Mouse (Mus musculus) adipocyte (in vitro differentiated cells): Measurements from ENCODE around the gene Acacb.
A peak's percentile ranks its signal among the peaks of the same experiment; 100 is the strongest.

ENCODE experiments used
- DNase-seq: peaks from one replicate; pipeline ENCODE4 v3.0.0-alpha.2; 2016; ENCODE audit warnings: low spot score

Gene Acacb

GRCm38 (mm10) chr5:114135516-114135915 lies 10.8 kb upstream of the Acacb start:
- no peak for DNase-seq

- DNase-seq, result no peak
These were observed 8.7 kb upstream of the Acacb start for GRCm38 (mm10) chr5:114137481-114138276.

DNA sequence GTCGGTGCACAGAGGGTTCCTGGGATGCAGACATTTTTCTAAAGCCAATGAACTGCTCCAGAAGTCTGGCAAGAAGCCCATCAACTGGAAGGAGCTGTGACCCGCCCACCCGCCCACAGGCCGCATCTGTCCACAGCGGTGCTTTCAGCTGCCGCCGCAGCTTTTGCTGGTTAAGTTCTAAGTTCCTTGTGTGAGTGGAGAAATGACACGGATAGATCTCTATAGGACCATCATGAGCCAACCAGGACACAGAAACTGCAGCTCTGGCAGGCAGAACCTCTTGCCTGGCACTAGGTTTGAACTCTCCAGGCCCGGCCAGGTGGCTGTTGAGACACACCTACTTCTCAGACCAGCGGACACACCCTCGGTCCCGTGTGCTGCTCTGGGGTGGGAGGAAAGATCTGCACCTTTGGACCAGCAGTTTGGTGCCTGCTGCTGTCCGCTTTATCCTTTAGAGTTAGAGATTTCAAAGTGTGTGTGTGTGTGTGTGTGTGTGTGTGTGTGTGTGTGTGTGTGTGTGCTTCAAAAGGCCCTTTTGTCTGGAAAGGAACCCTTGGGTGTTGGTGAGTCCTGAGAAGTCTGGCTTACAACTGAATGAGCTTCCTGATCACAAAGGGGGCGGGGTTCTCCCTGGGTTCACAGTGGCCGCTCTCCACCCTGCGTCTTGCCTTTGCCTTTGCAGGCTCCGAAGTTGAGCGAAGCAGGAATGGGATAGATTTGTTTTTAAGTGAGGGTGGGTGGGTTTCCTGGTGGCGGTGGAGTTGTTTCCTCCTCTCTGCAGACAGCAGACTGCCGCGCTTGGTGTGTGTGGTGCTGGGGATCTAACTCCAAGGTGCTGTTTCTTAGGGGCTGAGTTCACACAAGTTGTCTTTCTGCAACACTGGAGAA lies 7.8 kb upstream of the Acacb start:
- no peak for DNase-seq

DNA sequence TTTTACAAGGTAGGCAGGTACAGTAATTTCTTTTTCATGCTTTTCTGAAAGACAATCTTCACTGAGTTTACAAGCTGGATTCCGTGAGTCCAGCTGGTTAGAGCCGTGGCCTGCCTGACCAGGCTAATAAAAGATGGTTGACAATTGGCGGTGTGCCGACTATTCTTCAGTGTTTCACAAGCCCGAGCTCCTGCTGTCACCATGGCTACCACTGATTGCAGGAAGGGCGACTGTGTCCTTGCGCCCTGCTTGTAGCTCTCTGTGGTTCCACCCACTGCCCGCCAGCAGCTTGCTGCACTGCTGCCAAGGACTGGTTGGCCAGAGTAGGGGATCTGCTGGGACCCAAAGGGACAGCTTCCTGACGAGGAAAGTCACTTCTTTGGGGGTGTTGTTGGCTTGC lies 7.2 kb upstream of the Acacb start:
- peak; percentile 68 for DNase-seq

DNA sequence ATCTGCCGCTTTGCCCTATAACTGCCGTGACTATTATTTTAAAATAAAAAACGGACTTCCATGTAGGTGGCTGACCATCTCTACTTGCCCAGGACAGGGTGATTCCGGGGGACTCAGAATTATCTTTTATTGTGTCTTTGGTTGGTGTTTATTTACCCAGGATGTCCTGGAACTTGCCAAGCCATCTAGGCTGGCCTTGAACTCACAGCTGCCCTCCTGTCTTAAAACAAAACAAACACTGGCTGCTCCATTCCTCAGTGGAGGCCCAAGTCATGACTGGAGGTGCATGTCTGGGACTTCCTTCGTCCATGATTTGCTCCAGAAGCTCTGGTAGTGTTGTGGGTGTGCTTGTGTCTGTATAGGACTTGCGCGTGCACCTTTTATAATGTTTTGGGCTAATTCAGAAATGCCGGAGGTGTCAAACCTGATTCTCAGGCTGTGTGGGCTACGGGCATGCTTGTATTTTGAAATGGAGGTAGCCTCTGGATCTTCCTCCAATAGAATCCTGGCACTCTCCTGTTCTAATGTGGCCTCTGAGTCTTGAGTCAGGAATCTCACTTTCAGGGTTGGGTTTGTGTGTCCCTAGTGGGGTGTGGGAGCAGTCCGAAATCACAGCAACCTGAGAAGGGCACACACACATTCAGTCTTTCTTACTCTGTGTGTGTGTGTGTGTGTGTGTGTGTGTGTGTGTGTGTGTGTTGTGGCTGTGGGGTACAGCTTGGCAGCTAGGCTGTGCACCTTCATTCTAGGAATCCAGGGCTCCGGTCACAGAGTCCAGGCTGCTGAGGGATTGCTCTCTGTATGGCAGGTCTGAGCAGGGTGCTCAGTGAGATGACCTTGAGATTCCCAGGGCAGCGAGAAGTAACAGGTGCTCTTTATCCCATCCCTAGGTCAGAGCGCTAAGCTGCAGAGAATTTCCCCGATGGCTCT lies 973 bp downstream of the Acacb start:
- DNase-seq, result no peak

DNA sequence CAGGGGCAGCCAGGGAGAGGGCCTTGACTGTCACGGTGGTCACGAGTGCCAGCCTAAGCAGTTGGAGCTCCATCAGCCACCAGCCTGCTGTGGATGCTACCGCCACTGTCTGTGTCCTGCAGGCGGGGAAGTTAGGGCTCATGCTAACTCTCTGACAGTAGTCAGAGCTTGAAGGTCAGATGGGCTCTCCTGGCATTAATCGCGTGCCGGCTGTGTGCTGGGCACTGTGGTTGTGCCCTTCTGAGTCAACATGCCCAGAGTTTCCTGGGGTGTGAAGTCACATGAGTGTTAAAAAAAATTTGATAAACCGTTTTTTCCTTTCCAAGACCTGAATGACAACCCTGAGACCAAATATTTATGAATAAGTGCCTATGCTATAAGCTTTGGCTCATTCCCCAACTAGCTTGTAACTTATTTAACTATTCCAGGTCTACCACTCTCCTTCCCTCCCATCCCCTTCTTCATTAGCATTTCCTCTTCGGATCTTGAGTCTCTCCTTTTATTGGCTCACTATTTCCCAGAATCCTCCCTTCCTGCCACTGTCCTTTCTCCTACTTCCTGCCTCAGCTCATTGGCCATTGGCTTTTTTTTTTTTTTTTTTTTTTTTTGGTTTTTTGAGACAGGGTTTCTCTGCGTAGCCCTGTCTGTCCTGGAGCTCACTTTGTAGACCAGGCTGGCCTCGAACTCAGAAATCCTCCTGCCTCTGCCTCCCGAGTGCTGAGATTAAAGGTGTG lies 6.2 kb downstream of the Acacb start:
- no peak for DNase-seq

DNA sequence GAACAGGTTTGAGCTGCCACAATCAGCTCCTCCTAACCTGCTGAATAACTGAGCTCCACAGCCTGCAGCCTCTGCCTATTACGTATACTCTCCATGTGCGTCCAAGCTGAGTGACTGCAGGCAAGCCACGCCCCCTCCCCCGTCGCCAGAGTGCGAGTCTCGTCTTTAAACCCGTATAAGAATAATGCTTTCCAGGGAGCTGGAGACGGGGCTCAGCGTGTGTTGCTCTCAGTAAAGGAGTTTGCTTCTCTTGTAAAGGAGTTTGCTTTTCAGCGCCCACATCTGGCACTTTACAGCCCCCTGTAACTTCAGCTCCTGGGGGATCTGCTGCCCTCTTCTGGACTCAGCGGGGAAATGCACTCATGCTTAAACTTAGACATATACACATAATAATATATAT lies 7.2 kb downstream of the Acacb start:
- no peak for DNase-seq

DNA sequence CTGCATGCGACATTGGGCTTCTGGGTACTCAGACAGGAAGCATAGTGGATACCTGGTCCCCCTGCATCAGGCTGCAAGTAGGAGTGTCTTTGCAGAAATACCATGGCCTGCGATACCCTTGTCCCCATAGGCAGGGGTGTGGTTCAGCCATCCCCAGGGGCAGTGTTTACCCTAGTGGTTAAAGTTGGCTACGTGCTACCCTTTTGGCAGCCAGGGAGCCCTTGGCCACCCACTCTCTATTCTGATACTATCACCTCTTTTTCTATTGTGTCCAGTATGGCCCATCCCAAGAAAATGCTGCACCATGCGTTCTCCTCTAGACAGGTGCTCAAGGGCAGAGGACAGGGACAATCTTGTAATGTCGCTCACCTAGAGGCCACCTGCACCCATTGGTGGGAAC lies 8.4 kb downstream of the Acacb start:
- no peak for DNase-seq

- no peak for DNase-seq
These were observed 9.0 kb downstream of the Acacb start for GRCm38 (mm10) chr5:114155168-114155933.

GRCm38 (mm10) chr5:114157236-114157635 lies 10.9 kb downstream of the Acacb start:
- DNase-seq, result peak; percentile 77

DNA sequence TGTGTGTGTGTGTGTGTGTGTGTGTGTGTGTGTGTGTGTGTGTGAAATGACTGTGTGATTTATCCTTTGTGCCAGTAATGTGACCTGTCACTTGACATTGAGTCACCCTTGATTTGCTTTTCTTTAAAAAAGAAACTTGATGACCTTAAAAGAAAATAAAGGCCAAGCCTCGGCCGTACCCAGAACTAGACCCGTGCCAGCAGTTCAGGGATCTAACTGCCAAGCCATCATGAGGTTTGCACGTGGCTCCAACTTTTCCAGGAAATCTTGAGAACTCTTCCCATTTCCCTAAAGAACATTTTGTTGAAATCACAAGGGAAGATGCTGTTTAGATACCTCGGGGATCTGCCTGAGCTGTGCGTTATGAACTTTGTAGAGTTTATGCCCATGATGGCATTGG lies 15.1 kb downstream of the Acacb start:
- DNase-seq, result peak; percentile 60

- peak; percentile 75 for DNase-seq
These were observed 15.9 kb downstream of the Acacb start for GRCm38 (mm10) chr5:114162106-114162815.

GRCm38 (mm10) chr5:114163117-114163696 lies 16.9 kb downstream of the Acacb start:
- DNase-seq, result peak; percentile 55

DNA sequence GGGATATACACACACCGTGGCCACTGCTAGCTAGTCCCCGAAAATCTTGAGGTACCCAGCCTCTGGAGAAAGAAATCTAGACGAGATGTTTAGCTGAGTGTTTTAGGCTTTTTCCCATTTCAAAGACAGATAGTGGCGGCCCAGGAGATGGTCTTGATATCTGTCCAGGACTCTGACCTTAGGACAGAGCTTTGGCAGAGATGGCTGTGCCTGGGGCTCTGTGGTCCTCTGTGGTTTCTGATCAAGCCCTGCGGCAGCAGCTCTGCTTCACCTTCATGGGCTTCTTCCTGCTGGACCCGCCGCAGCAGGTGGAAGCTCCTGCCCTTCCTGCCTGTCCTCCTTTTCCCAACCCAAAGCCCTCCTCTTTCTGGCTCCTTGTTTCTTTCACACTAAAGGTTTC lies 24.0 kb downstream of the Acacb start:
- DNase-seq, result no peak

- no peak for DNase-seq
These were observed 26.6 kb downstream of the Acacb start for GRCm38 (mm10) chr5:114172936-114173335.

- DNase-seq, result no peak
These were observed 27.1 kb downstream of the Acacb start for GRCm38 (mm10) chr5:114173458-114173857.

DNA sequence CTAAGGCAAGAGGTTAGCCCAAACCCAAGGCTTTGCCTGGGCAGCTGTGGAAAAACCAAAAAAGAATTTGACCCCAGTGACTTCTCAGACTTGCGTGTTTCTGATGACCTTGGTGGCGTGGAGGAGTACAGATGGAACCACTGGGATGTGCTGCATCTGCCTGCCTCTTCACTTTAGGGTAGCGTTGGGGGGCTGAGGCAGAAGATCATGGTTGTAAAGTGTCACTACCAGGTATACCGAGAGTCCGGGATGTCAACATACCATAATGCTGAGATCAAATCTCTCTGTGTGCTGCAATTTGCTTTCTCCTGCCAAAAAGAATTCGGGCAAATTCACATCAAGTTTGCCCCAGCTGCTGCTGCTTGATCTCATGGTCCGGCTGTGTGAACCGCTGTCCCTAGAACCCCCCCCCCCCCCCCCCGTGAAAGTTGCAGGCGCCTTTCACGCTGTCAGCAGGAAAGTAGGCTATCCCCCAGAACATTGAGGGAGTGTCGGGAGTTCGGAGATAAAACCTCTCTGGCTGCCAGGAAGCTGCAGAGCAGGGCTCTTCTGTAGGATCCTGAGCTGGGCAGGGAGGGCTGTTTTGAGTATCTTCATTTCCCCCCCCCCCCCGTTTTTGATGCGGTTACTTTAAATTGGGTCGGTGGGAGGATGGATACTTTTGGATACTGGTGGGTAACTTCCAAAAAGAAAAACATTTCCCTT lies 27.7 kb downstream of the Acacb start:
- DNase-seq, result no peak

- DNase-seq, result no peak
These were observed 28.3 kb downstream of the Acacb start for GRCm38 (mm10) chr5:114174639-114175038.

DNA sequence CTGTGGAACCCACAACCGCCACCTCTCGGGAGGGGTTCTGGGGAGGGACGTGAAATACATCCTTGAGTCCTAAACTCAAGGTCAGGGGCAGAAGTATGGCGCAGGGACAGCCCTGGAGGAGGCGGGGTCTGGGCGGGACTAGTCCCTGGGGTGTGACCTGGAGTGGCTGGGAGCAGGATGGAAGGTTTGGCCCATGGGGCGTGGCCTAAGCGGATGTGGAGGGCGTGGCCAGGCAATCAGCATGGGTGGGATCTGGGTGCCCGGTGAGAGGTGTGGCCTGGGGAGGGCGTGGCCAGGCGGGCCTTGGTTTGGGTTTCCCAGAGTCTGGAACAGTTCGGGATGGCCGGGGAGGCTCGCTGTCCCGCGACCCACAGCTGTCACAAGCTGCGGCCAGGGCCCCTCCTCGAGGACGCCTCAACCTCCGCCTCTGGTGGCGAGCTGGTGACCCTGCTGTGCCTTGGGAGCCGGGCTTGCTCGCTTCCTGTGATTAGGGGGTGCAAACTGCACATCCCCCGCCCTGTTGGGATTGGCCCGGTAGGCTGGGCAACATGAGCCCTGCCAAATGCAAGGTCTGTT lies 29.3 kb downstream of the Acacb start:
- DNase-seq, result peak; percentile 99
